Mouse (Mus musculus) heart, embryonic 16.5 days (tissue): ENCODE results near the gene Mpnd. TPM values are rescaled to one million over a fixed set of nuclear protein-coding genes. Genes with fewer than 3 reads are reported as not detected.

Experiments
- ATAC-seq: fragments of 200-750 bp; cut with Nextera tagmentation; replicated peaks from 2 replicates; pipeline ENCODE4 v1.8.0; 2017; ENCODE audit warnings: moderate number of reproducible peaks; ENCODE audit not compliant: insufficient read depth, low FRiP score; ENCODE audit errors: extremely low read depth
- H3K27ac ChIP-seq: fragments of 300-500 bp; sonication (generic); 2 replicates; pipeline ENCODE4 v1.5.1; 2014; ENCODE audit warnings: mild to moderate bottlenecking, low read length, control low read depth, moderate library complexity
- H3K27me3 ChIP-seq: fragments of 300-500 bp; sonication (generic); 2 replicates; pipeline ENCODE4 v1.6.1; 2014; ENCODE audit warnings: low read length, mixed read lengths; ENCODE audit not compliant: control insufficient read depth, insufficient read depth
- H3K36me3 ChIP-seq: fragments of 300-500 bp; sonication (generic); 2 replicates; pipeline ENCODE4 v1.6.1; 2014; ENCODE audit not compliant: control insufficient read depth, insufficient read depth
- H3K4me1 ChIP-seq: fragments of 300-500 bp; sonication (generic); 2 replicates; pipeline ENCODE4 v1.6.1; 2014; ENCODE audit warnings: low read length, mixed read lengths; ENCODE audit not compliant: control insufficient read depth, insufficient read depth
- H3K4me2 ChIP-seq: fragments of 300-500 bp; sonication (generic); 2 replicates; pipeline ENCODE4 v1.6.1; 2014; ENCODE audit warnings: low read depth, mild to moderate bottlenecking, control low read depth, low read length
- H3K4me3 ChIP-seq: fragments of 300-500 bp; sonication (generic); 2 replicates; pipeline ENCODE4 v1.5.1; 2014; ENCODE audit warnings: mild to moderate bottlenecking, control low read depth, low read length
- H3K9ac ChIP-seq: fragments of 300-500 bp; sonication (generic); 2 replicates; pipeline ENCODE4 v1.6.1; 2014; ENCODE audit warnings: low read length, control low read depth
- H3K9me3 ChIP-seq: fragments of 300-500 bp; sonication (generic); replicated peaks from 2 replicates; pipeline ENCODE4 v1.6.1; 2016; ENCODE audit warnings: low read length; ENCODE audit not compliant: control insufficient read depth
- WGBS: fragments of 180-500 bp; shearing (Covaris S2); extraction: QIAGEN DNeasy Blood & Tissue Kit; methylation state at CpG from one replicate; pipeline ENCODE4 v1.1.7; 2014; 5-methylcytosine and 5-hydroxymethylcytosine counted together
- polyA plus RNA-seq: library from polyadenylated mRNA; unstranded; fragments of >200 nt; fragmentation: Nextera tagmentation; extraction: Ambion mirVana; gene quantifications from 2 replicates; pipeline ENCODE4 v1.2.1, GENCODE M21; 2015

Mpnd gene
- polyA plus RNA-seq, 1 experiment from 2014 or later, result 77.4 TPM

- ATAC-seq, result no peak
- H3K4me2 ChIP-seq, result no peak overlapping the region
- H3K4me1 ChIP-seq, result peaks cover 42% of the 10 kb centered on the region
- H3K9me3 ChIP-seq, result no peaks in the 10 kb centered on the region
- WGBS, result 77% methylated on average over 2 of the region's 2 CpGs
- no peak overlapping the region for H3K9ac ChIP-seq
- peaks cover 11% of the 10 kb centered on the region for H3K36me3 ChIP-seq
- H3K27me3 ChIP-seq, result no peaks in the 10 kb centered on the region
- no peak overlapping the region for H3K27ac ChIP-seq
- H3K4me3 ChIP-seq, result no peak overlapping the region
Observed at GRCm38 (mm10) chr17:56022131-56022988, 16.8 kb downstream of the Mpnd start.

GRCm38 (mm10) chr17:56022989-56023290 is 17.4 kb downstream of the Mpnd start:
- ATAC-seq, result no peak
- Histone ChIP-seq H3K4me3 (no peak overlapping the region), H3K4me2 (no peak overlapping the region), H3K9me3 (no peaks in the 10 kb centered on the region), H3K9ac (no peak overlapping the region), H3K27me3 (no peaks in the 10 kb centered on the region), H3K4me1 (peaks cover 42% of the 10 kb centered on the region), H3K36me3 (peaks cover 6% of the 10 kb centered on the region; the same call in 1 of the 2 replicates), H3K27ac (no peak overlapping the region)
- 79% methylated on average over 4 of the region's 4 CpGs for WGBS

- ATAC-seq, result no peak
- Histone ChIP-seq H3K9me3 (no peaks in the 10 kb centered on the region), H3K27ac (no peak overlapping the region), H3K9ac (no peak overlapping the region), H3K27me3 (no peaks in the 10 kb centered on the region), H3K4me1 (peaks cover 42% of the 10 kb centered on the region), H3K4me3 (no peak overlapping the region), H3K36me3 (peaks cover 3% of the 10 kb centered on the region; the same call in 1 of the 2 replicates), H3K4me2 (no peak overlapping the region)
- 43% methylated on average over 5 of the region's 5 CpGs for WGBS
Observed at GRCm38 (mm10) chr17:56023386-56023785, 17.9 kb downstream of the Mpnd start.

DNA sequence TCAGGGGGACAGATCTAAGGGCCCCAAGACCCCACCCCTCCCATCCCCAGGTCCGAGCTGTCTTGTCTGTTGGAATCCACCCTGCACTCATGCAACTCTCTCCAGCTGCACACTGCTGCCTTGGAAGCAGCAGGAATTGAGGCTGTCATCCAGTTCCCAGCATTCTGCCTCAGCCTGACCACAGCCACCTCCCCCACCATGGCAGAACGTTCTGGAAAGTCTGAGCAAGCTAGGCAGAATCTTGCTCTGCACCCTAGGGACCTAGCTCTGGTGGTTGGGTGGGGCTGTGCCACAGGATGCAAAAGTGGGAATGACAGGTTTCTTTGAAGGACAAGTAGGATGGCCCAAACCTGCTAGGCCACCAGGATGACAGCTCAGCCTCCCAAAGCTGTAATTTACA is 19.0 kb downstream of the Mpnd start:
- H3K4me3 ChIP-seq, result no peak overlapping the region
- H3K4me1 ChIP-seq, result peaks cover 42% of the 10 kb centered on the region
- H3K9ac ChIP-seq, result no peak overlapping the region
- no peaks in the 10 kb centered on the region for H3K36me3 ChIP-seq
- H3K27me3 ChIP-seq, result no peaks in the 10 kb centered on the region
- WGBS, result 38% methylated on average over 2 of the region's 2 CpGs
- no peak for ATAC-seq
- no peaks in the 10 kb centered on the region for H3K9me3 ChIP-seq
- no peak overlapping the region; the same call in 1 of the 2 replicates for H3K27ac ChIP-seq
- no peak overlapping the region for H3K4me2 ChIP-seq

DNA sequence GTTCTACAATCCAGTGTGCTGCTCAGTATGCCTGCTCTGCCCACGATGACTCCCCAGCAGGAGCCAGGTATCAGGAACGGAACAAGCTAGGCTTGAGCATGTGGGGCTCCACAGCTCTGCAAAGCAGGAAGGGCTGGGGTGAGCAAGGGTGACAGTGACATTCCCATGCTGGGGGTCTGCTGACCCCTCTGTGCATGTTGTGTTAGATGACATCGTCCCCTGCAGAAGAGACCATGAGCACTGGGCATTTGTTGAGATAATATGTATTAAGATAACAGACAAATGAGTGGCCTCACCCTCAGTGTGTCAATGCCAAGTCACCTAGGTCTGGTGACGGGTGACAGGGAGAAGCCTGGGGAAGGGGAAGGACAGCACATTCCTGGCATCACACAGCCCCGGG is 19.4 kb downstream of the Mpnd start:
- no peak for ATAC-seq
- Histone ChIP-seq H3K36me3 (no peaks in the 10 kb centered on the region), H3K4me3 (no peak overlapping the region), H3K27me3 (no peaks in the 10 kb centered on the region), H3K4me2 (no peak overlapping the region), H3K4me1 (peaks cover 42% of the 10 kb centered on the region), H3K9ac (no peak overlapping the region), H3K27ac (peak overlapping the region; percentile 2; the same call in 1 of the 2 replicates), H3K9me3 (no peaks in the 10 kb centered on the region)
- WGBS, result 37% methylated on average over 5 of the region's 5 CpGs

DNA sequence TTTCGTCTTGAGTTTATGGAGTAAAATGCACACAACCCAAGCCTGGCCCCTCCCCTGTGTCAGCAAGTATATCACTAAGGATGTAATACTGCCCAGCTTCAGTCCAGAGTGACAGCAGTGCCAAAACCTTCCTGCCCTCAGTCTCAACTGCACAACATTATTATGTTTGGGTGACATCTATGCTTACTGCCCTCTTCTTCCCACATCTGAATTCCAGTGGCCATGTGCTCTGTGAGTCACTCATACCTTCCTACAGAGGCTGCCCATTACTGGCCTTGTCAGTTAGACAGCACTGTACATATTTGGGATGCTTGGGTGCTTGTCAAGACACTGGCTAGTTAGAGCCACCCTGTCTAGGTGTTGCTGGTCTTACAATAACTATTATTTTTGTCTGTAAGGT is 20.8 kb downstream of the Mpnd start:
- 0 out of 2 replicates have a peak, but pooled peaks have one; percentile 3 for ATAC-seq
- H3K9ac ChIP-seq, result no peak overlapping the region
- H3K9me3 ChIP-seq, result no peaks in the 10 kb centered on the region
- H3K4me3 ChIP-seq, result no peak overlapping the region
- no peaks in the 10 kb centered on the region for H3K27me3 ChIP-seq
- H3K4me2 ChIP-seq, result no peak overlapping the region
- H3K36me3 ChIP-seq, result no peaks in the 10 kb centered on the region
- H3K4me1 ChIP-seq, result peaks cover 46% of the 10 kb centered on the region
- peak overlapping the region; percentile 35 for H3K27ac ChIP-seq
- 38% methylated on average over 1 of the region's 1 CpGs for WGBS

DNA sequence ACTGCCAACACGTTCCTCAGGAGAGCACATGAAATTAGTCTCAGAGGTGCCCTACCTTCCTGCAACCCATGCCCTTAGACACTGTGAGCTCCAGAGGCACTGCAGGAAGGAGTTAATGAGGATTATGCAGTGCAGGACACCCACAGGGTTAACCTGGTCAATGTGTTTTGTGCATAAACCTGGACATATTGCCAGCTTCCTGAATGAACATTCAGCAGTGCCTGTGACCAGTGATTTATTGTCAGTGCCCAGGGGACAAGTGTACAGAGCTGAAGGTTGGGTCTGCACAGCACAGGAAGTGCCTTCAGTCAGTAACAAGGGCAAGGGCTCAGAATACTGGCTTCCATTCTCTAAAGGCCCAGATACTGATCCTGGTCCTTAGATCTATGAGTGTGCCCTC is 21.4 kb downstream of the Mpnd start:
- no peak for ATAC-seq
- H3K4me2 ChIP-seq, result no peak overlapping the region
- H3K4me1 ChIP-seq, result peaks cover 46% of the 10 kb centered on the region
- H3K27ac ChIP-seq, result peak overlapping the region; percentile 30
- H3K4me3 ChIP-seq, result no peak overlapping the region
- no peaks in the 10 kb centered on the region for H3K36me3 ChIP-seq
- no peaks in the 10 kb centered on the region for H3K9me3 ChIP-seq
- 0 out of 2 replicates have a peak overlapping the region, but pooled peaks have one; percentile 5 for H3K9ac ChIP-seq
- 65% methylated on average over 1 of the region's 1 CpGs for WGBS
- no peaks in the 10 kb centered on the region for H3K27me3 ChIP-seq

- H3K4me1 ChIP-seq, result peaks cover 50% of the 10 kb centered on the region
- H3K4me3 ChIP-seq, result no peak overlapping the region
- no peak overlapping the region for H3K4me2 ChIP-seq
- H3K9ac ChIP-seq, result no peak overlapping the region
- ATAC-seq, result no peak
- no peaks in the 10 kb centered on the region for H3K36me3 ChIP-seq
- H3K9me3 ChIP-seq, result no peaks in the 10 kb centered on the region
- 87% methylated on average over 5 of the region's 5 CpGs for WGBS
- H3K27ac ChIP-seq, result no peak overlapping the region
- no peaks in the 10 kb centered on the region for H3K27me3 ChIP-seq
Observed at GRCm38 (mm10) chr17:56027801-56028441, 22.4 kb downstream of the Mpnd start.

- 85% methylated on average over 9 of the region's 9 CpGs for WGBS
Observed at GRCm38 (mm10) chr17:56030238-56030870, 24.8 kb downstream of the Mpnd start.

More at GRCm38 (mm10) chr17:56030238-56030870, 24.8 kb downstream of the Mpnd start:
- Histone ChIP-seq H3K9ac (0 out of 2 replicates have a peak overlapping the region, but pooled peaks have one; percentile 11), H3K27ac (peak overlapping the region; percentile 38; the same call in 1 of the 2 replicates), H3K4me3 (no peak overlapping the region), H3K9me3 (no peaks in the 10 kb centered on the region), H3K4me2 (no peak overlapping the region), H3K4me1 (peaks cover 47% of the 10 kb centered on the region), H3K27me3 (no peaks in the 10 kb centered on the region), H3K36me3 (no peaks in the 10 kb centered on the region; the same call in 1 of the 2 replicates)
- ATAC-seq, result no peak
